Mouse (Mus musculus) embryonic facial prominence, embryonic 14.5 days (tissue): ENCODE results near the gene Prickle3. TPM values are rescaled to one million over a fixed set of nuclear protein-coding genes. Genes with fewer than 3 reads are reported as not detected.

Experiments
- ATAC-seq: fragments of 200-750 bp; cut with Nextera tagmentation; 2 replicates; pipeline ENCODE4 v1.8.0; 2017; ENCODE audit warnings: low read depth, moderate number of reproducible peaks, moderate TSS enrichment
- DNase-seq: peaks from one replicate; pipeline ENCODE4 v3.0.0-alpha.2; 2015; ENCODE audit warnings: low spot score
- H3K27ac ChIP-seq: fragments of 300-500 bp; sonication (generic); replicated peaks from 2 replicates; pipeline ENCODE4 v1.5.1; 2014; ENCODE audit warnings: low read depth, mild to moderate bottlenecking, low read length, moderate library complexity
- H3K27me3 ChIP-seq: fragments of 300-500 bp; sonication (generic); replicated peaks from 2 replicates; pipeline ENCODE4 v1.6.1; 2014; ENCODE audit warnings: low read length; ENCODE audit not compliant: control insufficient read depth, insufficient read depth
- H3K36me3 ChIP-seq: fragments of 300-500 bp; sonication (generic); 2 replicates; pipeline ENCODE4 v1.6.1; 2014; ENCODE audit warnings: low read length, mixed read lengths; ENCODE audit not compliant: control insufficient read depth, insufficient read depth
- H3K4me1 ChIP-seq: fragments of 300-500 bp; sonication (generic); 2 replicates; pipeline ENCODE4 v1.6.1; 2014; ENCODE audit warnings: antibody characterized with exemption, low read length; ENCODE audit not compliant: control insufficient read depth, insufficient read depth
- H3K4me2 ChIP-seq: fragments of 300-500 bp; sonication (generic); 2 replicates; pipeline ENCODE4 v1.6.1; 2014; ENCODE audit warnings: low read depth, mild to moderate bottlenecking, low read length, moderate library complexity, mixed read lengths
- H3K4me3 ChIP-seq: fragments of 300-500 bp; sonication (generic); 2 replicates; pipeline ENCODE4 v1.5.1; 2014; ENCODE audit warnings: low read depth, mild to moderate bottlenecking, low read length
- H3K9ac ChIP-seq: fragments of 300-500 bp; sonication (generic); 2 replicates; pipeline ENCODE4 v1.6.1; 2014; ENCODE audit warnings: low read depth, mild to moderate bottlenecking, low read length, moderate library complexity, mixed read lengths
- H3K9me3 ChIP-seq: fragments of 300-500 bp; sonication (generic); 2 replicates; pipeline ENCODE4 v1.6.1; 2016; ENCODE audit warnings: low read length; ENCODE audit not compliant: control insufficient read depth
- WGBS: fragments of 180-500 bp; shearing (Covaris S2); extraction: QIAGEN DNeasy Blood & Tissue Kit; methylation state at CpG from one replicate; pipeline ENCODE4 v1.1.7; 2014; 5-methylcytosine and 5-hydroxymethylcytosine counted together
- polyA plus RNA-seq: library from polyadenylated mRNA; unstranded; fragments of >200 nt; fragmentation: Nextera tagmentation; extraction: Ambion mirVana; gene quantifications from 2 replicates; pipeline ENCODE4 v1.2.1, GENCODE M21; 2014

The Prickle3 gene
- polyA plus RNA-seq, 1 experiment from 2014 or later: 7.5 TPM

- no peaks in the 10 kb centered on the region for H3K27me3 ChIP-seq
These were observed 8.9 kb downstream of the Prickle3 start for GRCm38 (mm10) chrX:7665739-7666502.

DNA sequence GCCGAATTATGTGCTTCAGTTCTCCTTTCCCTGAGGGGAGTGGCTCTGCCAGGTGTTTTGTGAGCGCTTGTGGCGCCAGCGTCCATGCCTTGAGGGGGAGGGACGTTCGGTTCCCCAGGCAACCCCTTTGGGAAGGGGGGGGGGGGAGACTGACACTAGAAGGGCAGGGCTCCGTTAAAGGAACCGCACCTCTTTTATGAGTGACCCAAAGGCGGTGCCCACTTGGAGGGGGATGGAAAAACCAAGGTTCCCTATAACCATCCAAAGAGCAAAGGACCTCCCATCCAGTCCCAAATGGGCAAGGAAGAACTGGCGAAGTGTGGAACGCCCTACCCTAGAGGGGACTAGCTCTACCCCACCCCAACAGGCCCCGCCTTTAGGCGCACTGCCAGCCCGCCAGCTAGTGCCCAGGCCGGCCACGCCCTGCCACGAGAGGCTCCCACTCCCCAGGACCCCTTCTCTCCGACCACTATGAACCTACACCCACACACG lies 13.4 kb downstream of the Prickle3 start:
- peak; percentile 76 for DNase-seq
- peak; percentile 75 for ATAC-seq
- no peaks in the 10 kb centered on the region for H3K4me1 ChIP-seq
- H3K4me2 ChIP-seq: peak overlapping the region; percentile 55
- H3K36me3 ChIP-seq: peaks cover 11% of the 10 kb centered on the region; the same call in 1 of the 2 replicates
- WGBS: 25% methylated on average over 9 of the region's 19 CpGs
- H3K4me3 ChIP-seq: peak overlapping the region; percentile 49
- no peaks in the 10 kb centered on the region for H3K9me3 ChIP-seq
- H3K27ac ChIP-seq: peak overlapping the region; percentile 67
- peak overlapping the region; percentile 64 for H3K9ac ChIP-seq
- no peaks in the 10 kb centered on the region for H3K27me3 ChIP-seq

More at GRCm38 (mm10) chrX:7665739-7666502, 8.9 kb downstream of the Prickle3 start:
- H3K36me3 ChIP-seq: peaks cover 11% of the 10 kb centered on the region; the same call in 1 of the 2 replicates
- no peak overlapping the region for H3K4me2 ChIP-seq
- 82% methylated on average over 21 of the region's 21 CpGs for WGBS
- H3K27ac ChIP-seq: no peak overlapping the region
- H3K4me3 ChIP-seq: no peak overlapping the region
- H3K9ac ChIP-seq: no peak overlapping the region
- ATAC-seq (no peak), DNase-seq (no peak)
- no peaks in the 10 kb centered on the region for H3K4me1 ChIP-seq
- H3K9me3 ChIP-seq: no peaks in the 10 kb centered on the region

- peak; percentile 46 for DNase-seq
- H3K9me3 ChIP-seq: no peaks in the 10 kb centered on the region
These were observed 14.0 kb downstream of the Prickle3 start, which contains the start of gene Plp2 for GRCm38 (mm10) chrX:7670921-7671623. Gene Plp2 (minus strand): TSS chrX:7671390.

GRCm38 (mm10) chrX:7672739-7673138 lies 15.7 kb downstream of the Prickle3 start:
- no peak for DNase-seq
- no peak for ATAC-seq
- H3K4me1 ChIP-seq: no peaks in the 10 kb centered on the region
- no peaks in the 10 kb centered on the region for H3K36me3 ChIP-seq
- H3K9ac ChIP-seq: no peak overlapping the region
- H3K4me3 ChIP-seq: no peak overlapping the region
- no peak overlapping the region for H3K27ac ChIP-seq
- 60% methylated on average over 6 of the region's 6 CpGs for WGBS
- H3K4me2 ChIP-seq: no peak overlapping the region
- H3K27me3 ChIP-seq: no peaks in the 10 kb centered on the region
- H3K9me3 ChIP-seq: no peaks in the 10 kb centered on the region

More at GRCm38 (mm10) chrX:7670921-7671623, 14.0 kb downstream of the Prickle3 start, which contains the start of gene Plp2:
- peaks cover 10% of the 10 kb centered on the region; the same call in 1 of the 2 replicates for H3K36me3 ChIP-seq
- no peaks in the 10 kb centered on the region for H3K27me3 ChIP-seq
- peak within 1 kb of the TSS; percentile 49 for H3K4me3 ChIP-seq
- WGBS: 16% methylated on average over 23 of the region's 36 CpGs
- H3K4me1 ChIP-seq: no peaks in the 10 kb centered on the region
- ATAC-seq: peak; percentile 45; the same call in 1 of the 2 replicates
- H3K4me2 ChIP-seq: peak within 1 kb of the TSS; percentile 55
- H3K9ac ChIP-seq: peak within 1 kb of the TSS; percentile 64
- H3K27ac ChIP-seq: peak within 1 kb of the TSS; percentile 67

- Histone ChIP-seq H3K9ac (no peak overlapping the region), H3K27me3 (no peaks in the 10 kb centered on the region), H3K9me3 (no peaks in the 10 kb centered on the region), H3K4me1 (no peaks in the 10 kb centered on the region), H3K27ac (peak overlapping the region; percentile 75), H3K4me3 (peak overlapping the region; percentile 26), H3K4me2 (peak overlapping the region; percentile 53), H3K36me3 (no peaks in the 10 kb centered on the region)
- ATAC-seq (peak; percentile 32; the same call in 1 of the 2 replicates), DNase-seq (peak; percentile 63)
- WGBS: 34% methylated on average over 10 of the region's 12 CpGs
These were observed 16.7 kb downstream of the Prickle3 start for GRCm38 (mm10) chrX:7673578-7674281.

GRCm38 (mm10) chrX:7674284-7675000 lies 17.4 kb downstream of the Prickle3 start:
- H3K4me3 ChIP-seq: peak overlapping the region; percentile 26

GRCm38 (mm10) chrX:7675001-7675380 lies 17.9 kb downstream of the Prickle3 start:
- no peaks in the 10 kb centered on the region for H3K27me3 ChIP-seq
- peak overlapping the region; percentile 75 for H3K27ac ChIP-seq
- H3K4me1 ChIP-seq: no peaks in the 10 kb centered on the region
- peak overlapping the region; percentile 47 for H3K9ac ChIP-seq
- H3K36me3 ChIP-seq: no peaks in the 10 kb centered on the region
- peak overlapping the region; percentile 26 for H3K4me3 ChIP-seq
- H3K4me2 ChIP-seq: peak overlapping the region; percentile 53
- DNase-seq: no peak
- 21% methylated on average over 10 of the region's 10 CpGs for WGBS
- no peak; the same call in 1 of the 2 replicates for ATAC-seq
- H3K9me3 ChIP-seq: no peaks in the 10 kb centered on the region

More at GRCm38 (mm10) chrX:7674284-7675000, 17.4 kb downstream of the Prickle3 start:
- H3K4me2 ChIP-seq: peak overlapping the region; percentile 53
- WGBS: 39% methylated on average over 26 of the region's 28 CpGs
- no peaks in the 10 kb centered on the region for H3K9me3 ChIP-seq
- H3K4me1 ChIP-seq: no peaks in the 10 kb centered on the region
- peak; percentile 65 for ATAC-seq
- peak overlapping the region; percentile 47 for H3K9ac ChIP-seq
- peak; percentile 52 for DNase-seq
- H3K27me3 ChIP-seq: no peaks in the 10 kb centered on the region
- H3K27ac ChIP-seq: peak overlapping the region; percentile 75
- H3K36me3 ChIP-seq: no peaks in the 10 kb centered on the region
